Mouse (Mus musculus) C2C12 (cell line): Measurements from ENCODE around the gene Prnd. TPM values are rescaled to one million over a fixed set of nuclear protein-coding genes. Genes with fewer than 3 reads are reported as not detected.

Experiments
- H3K27me3 ChIP-seq: one replicate; pipeline ENCODE4 v1.6.1; 2011; ENCODE audit not compliant: control insufficient read depth, insufficient read depth, insufficient read length
- H3K36me3 ChIP-seq: one replicate; pipeline ENCODE4 v1.6.1; 2011; ENCODE audit not compliant: control insufficient read depth, insufficient read depth
- H3K4me3 ChIP-seq: one replicate; pipeline ENCODE4 v1.5.1; 2011; ENCODE audit warnings: mild to moderate bottlenecking, control low read depth; ENCODE audit not compliant: poor library complexity, insufficient read depth, severe bottlenecking
- H3K79me2 ChIP-seq: one replicate; pipeline ENCODE4 v1.6.1; 2011; ENCODE audit not compliant: control insufficient read depth, insufficient read depth
- H3K79me3 ChIP-seq: one replicate; pipeline ENCODE4 v1.6.1; 2011; ENCODE audit warnings: low read depth, control low read depth
- H3ac ChIP-seq: one replicate; pipeline ENCODE3; 2011; ENCODE audit warnings: low read depth; ENCODE audit not compliant: control insufficient read depth, insufficient read length
- CEBPB ChIP-seq: IDR thresholded peaks from one replicate; pipeline ENCODE4 v1.6.1; 2011; ENCODE audit warnings: low read depth, mild to moderate bottlenecking, control low read depth, moderate library complexity
- CTCF ChIP-seq: IDR thresholded peaks from one replicate; pipeline ENCODE4 v1.5.1; 2011; ENCODE audit not compliant: control insufficient read depth, insufficient read depth, insufficient read length
- FOSL1 ChIP-seq: IDR thresholded peaks from one replicate; pipeline ENCODE4 v1.8.0; 2011; ENCODE audit warnings: mild to moderate bottlenecking, low read length; ENCODE audit not compliant: poor library complexity, insufficient read depth, severe bottlenecking
- MAX ChIP-seq: IDR thresholded peaks from one replicate; pipeline ENCODE4 v1.6.1; 2011; ENCODE audit warnings: mild to moderate bottlenecking, control low read depth
- MYOD1 ChIP-seq: IDR thresholded peaks from one replicate; pipeline ENCODE4 v1.6.1; 2011; ENCODE audit warnings: low read depth; ENCODE audit not compliant: control insufficient read depth, insufficient read length
- MYOG ChIP-seq: IDR thresholded peaks from one replicate; pipeline ENCODE4 v1.6.1; 2011; ENCODE audit not compliant: control insufficient read depth, insufficient read length; ENCODE audit errors: extremely low read depth
- USF1 ChIP-seq: IDR thresholded peaks from one replicate; pipeline ENCODE4 v1.6.1; 2011; ENCODE audit warnings: low read depth, mild to moderate bottlenecking, control low read depth, moderate library complexity
- polyA plus RNA-seq: library from polyadenylated mRNA; unstranded; fragments of >200 nt; fragmentation: generic; extraction: Trizol; gene quantifications from one replicate; pipeline ENCODE4 v1.2.1, GENCODE M21; 2012; ENCODE audit warnings: missing spikeins

The Prnd gene
- polyA plus RNA-seq, 1 experiment, result 0.04 TPM

DNA sequence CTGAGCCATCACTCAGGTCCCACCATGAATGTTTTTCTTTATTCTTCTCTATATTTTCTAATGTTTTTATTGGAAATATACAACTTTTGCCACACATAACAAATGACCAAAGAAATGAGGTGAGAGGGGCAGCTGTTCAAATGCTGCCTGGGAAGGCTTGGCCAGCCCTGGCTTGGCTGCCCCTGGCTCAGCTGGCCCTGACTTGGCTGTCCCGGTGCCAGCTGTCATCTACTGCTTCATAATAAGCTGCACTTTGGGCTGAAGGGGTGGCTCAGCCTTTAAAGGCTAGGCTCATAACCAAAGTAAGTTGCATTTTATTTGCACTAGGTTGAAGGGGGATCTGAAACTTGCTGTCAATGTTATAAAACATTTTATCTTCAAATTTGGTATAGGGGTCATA is 43.8 kb upstream of the Prnd start:
- no peak for TF ChIP-seq MYOD1
- no peak for TF ChIP-seq USF1
- no peak for TF ChIP-seq MYOG
- TF ChIP-seq FOSL1, result no peak
- TF ChIP-seq CTCF, result no peak
- TF ChIP-seq CEBPB, result no peak
- TF ChIP-seq MAX, result no peak
- Histone ChIP-seq H3ac (no peak overlapping the region), H3K79me2 (peaks cover 20% of the 10 kb centered on the region), H3K4me3 (no peak overlapping the region), H3K36me3 (peaks cover 2% of the 10 kb centered on the region), H3K79me3 (peaks cover 14% of the 10 kb centered on the region), H3K27me3 (no peaks in the 10 kb centered on the region)

- no peaks in the 10 kb centered on the region for H3K27me3 ChIP-seq
- TF ChIP-seq CTCF (no peak), USF1 (no peak), MAX (no peak), CEBPB (no peak), FOSL1 (no peak), MYOD1 (no peak), MYOG (no peak)
- no peak overlapping the region for H3K4me3 ChIP-seq
- H3K36me3 ChIP-seq, result peaks cover 6% of the 10 kb centered on the region
- peaks cover 25% of the 10 kb centered on the region for H3K79me2 ChIP-seq
- no peak overlapping the region for H3ac ChIP-seq
- H3K79me3 ChIP-seq, result peaks cover 16% of the 10 kb centered on the region
These were observed 43.4 kb upstream of the Prnd start for GRCm38 (mm10) chr2:131907311-131907710.

GRCm38 (mm10) chr2:131908351-131908861 is 42.3 kb upstream of the Prnd start:
- TF ChIP-seq CTCF (no peak), MYOD1 (no peak), USF1 (no peak), CEBPB (no peak), MYOG (no peak)
- H3K36me3 ChIP-seq, result peaks cover 17% of the 10 kb centered on the region
- H3ac ChIP-seq, result no peak overlapping the region
- H3K4me3 ChIP-seq, result no peak overlapping the region
- H3K79me2 ChIP-seq, result peaks cover 34% of the 10 kb centered on the region
- H3K79me3 ChIP-seq, result peaks cover 19% of the 10 kb centered on the region
- H3K27me3 ChIP-seq, result no peaks in the 10 kb centered on the region

GRCm38 (mm10) chr2:131908906-131909305 is 41.8 kb upstream of the Prnd start:
- no peak overlapping the region for H3ac ChIP-seq
- H3K27me3 ChIP-seq, result no peaks in the 10 kb centered on the region
- H3K36me3 ChIP-seq, result peaks cover 22% of the 10 kb centered on the region
- H3K79me2 ChIP-seq, result peaks cover 39% of the 10 kb centered on the region
- H3K4me3 ChIP-seq, result no peak overlapping the region
- H3K79me3 ChIP-seq, result peaks cover 22% of the 10 kb centered on the region
- no peak for TF ChIP-seq MYOG
- no peak for TF ChIP-seq MAX
- no peak for TF ChIP-seq CEBPB
- TF ChIP-seq CTCF, result no peak
- no peak for TF ChIP-seq FOSL1
- TF ChIP-seq MYOD1, result no peak
- no peak for TF ChIP-seq USF1

DNA sequence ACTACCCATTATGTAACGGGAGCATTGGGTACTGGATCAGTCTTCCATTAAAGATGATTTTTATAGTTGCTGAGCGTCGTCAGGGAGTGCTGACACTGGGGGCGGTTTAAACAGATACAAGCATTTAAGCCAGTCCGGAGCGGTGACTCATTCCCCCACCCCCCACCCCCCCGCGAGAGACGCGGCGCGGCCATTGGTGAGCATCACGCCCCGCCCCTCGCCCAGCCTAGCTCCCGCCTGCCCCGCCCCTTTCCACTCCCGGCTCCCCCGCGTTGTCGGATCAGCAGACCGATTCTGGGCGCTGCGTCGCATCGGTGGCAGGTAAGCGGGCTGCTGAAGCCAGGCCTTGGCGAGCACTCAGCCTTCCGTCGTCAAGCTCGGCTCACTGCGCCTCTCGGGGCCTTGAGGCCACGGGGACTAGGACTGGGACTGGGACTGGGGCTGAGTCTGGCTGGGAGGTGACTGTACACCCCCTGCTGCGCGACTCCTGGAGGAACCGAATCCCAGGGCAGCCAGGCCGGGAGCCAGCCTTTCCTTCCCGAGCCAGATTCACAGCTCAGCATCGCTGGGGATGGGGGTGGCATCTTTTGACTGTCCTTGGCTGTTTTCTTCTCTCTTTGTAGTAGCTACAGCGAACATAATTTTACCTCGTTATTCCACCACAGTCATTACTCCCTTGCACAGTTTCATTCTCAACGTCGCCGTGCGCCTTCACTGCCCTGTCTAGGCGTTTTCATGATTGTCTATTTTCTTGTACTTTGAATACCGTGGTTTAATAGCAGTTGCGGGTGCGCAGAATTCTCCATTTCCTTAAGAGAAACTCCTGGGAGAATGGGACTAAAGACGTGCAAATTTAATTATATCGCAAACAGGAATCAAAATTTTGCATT is 40.7 kb upstream of the Prnd start, which contains the start of the genes Prnp and Prn:
Prnp (plus strand) TSS at position 246 of the 890 bp plus-strand sequence.
Prn (plus strand) TSS at position 275 of the 890 bp plus-strand sequence.
- no peaks in the 10 kb centered on the region for H3K27me3 ChIP-seq
- TF ChIP-seq MYOG (no peak), CEBPB (no peak), CTCF (no peak), FOSL1 (no peak), USF1 (no peak), MYOD1 (no peak), MAX (no peak)
- peaks cover 50% of the 10 kb centered on the region for H3K79me2 ChIP-seq
- peaks cover 26% of the 10 kb centered on the region for H3K79me3 ChIP-seq
- peaks cover 32% of the 10 kb centered on the region for H3K36me3 ChIP-seq
- peak within 1 kb of the TSS; percentile 69 for H3K4me3 ChIP-seq
- peak within 1 kb of the TSS; percentile 85 for H3ac ChIP-seq
